ENCODE assay signal across 16 mouse cellular contexts in genomic region chr15:8623879-8624278, GRCm38 (mm10).
DNase-seq lines count a peak whose midpoint lies in the region; ATAC-seq and TF ChIP-seq lines count a peak whose summit lies in the region.
"Had no signal": no experiment of that assay in that cellular context is flagged by ENCODE, and none has a peak within 500 bp of the region (broad histone marks: within the 10 kb centered on the region; RNA-seq: fewer than 3 reads in every experiment).

No protein-coding gene starts in this region.

- H3K9me3 ChIP-seq in intestine, postnatal 0 days (ENCODE audit: control insufficient read depth): no peaks in the 10 kb centered on the region
- H3K9me3 ChIP-seq in intestine, embryonic 15.5 days: no peaks in the 10 kb centered on the region
- no peaks in the 10 kb centered on the region for H3K9me3 ChIP-seq in stomach, postnatal 0 days (ENCODE audit: control insufficient read depth, low read length)
- H3K9me3 ChIP-seq: limb, embryonic 12.5 days had no signal

- DNase-seq in thymus, postnatal 14 days: peak; percentile 13
- DNase-seq in thymus, adult 18-20 months: no peak
- DNase-seq in R1 (ENCODE audit: low read depth, low spot score): peak; percentile 37
- DNase-seq in stomach, postnatal 0 days (ENCODE audit: low spot score): no peak
- DNase-seq in kidney, postnatal 10 days: no peak
- no peak for DNase-seq in adrenal gland, adult 2 months
- DNase-seq: adrenal gland, postnatal 25 days; cerebellum, adult 9-10 months; gastrocnemius, postnatal 10 days; lung, postnatal 4 days; spleen, adult 18-20 months; thymus, adult 2 months had no signal

- TF ChIP-seq CTCF in intestine, postnatal 0 days (IDR thresholded peaks at IDR 0.05; ENCODE audit: low read depth): peak; percentile 56
- peak; percentile 65 for TF ChIP-seq CTCF in stomach, postnatal 0 days (IDR thresholded peaks at IDR 0.05; ENCODE audit: low read depth)

- ATAC-seq in intestine, postnatal 0 days: no peak
- no peak for ATAC-seq in intestine, embryonic 15.5 days
- no peak for ATAC-seq in stomach, postnatal 0 days (ENCODE audit: low FRiP score, low TSS enrichment)

- H3K27me3 ChIP-seq in intestine, postnatal 0 days (replicated peaks; ENCODE audit: control insufficient read depth, insufficient read depth, low read length): no peaks in the 10 kb centered on the region
- H3K27me3 ChIP-seq in intestine, embryonic 15.5 days (replicated peaks): no peaks in the 10 kb centered on the region
- H3K27me3 ChIP-seq in stomach, postnatal 0 days (ENCODE audit: control insufficient read depth, insufficient read depth, low read length): no peaks in the 10 kb centered on the region

- H3K4me3 ChIP-seq in intestine, postnatal 0 days (ENCODE audit: low read depth, low read length): no peak overlapping the region
- H3K4me3 ChIP-seq in intestine, embryonic 15.5 days (replicated peaks): no peak overlapping the region
- H3K4me3 ChIP-seq in stomach, postnatal 0 days (ENCODE audit: low read depth, low read length): no peak overlapping the region
- H3K4me3 ChIP-seq: erythroblast, embryonic 14.5 days; limb, embryonic 12.5 days had no signal

- H3K9ac ChIP-seq in intestine, postnatal 0 days (ENCODE audit: low read depth, low read length): no peak overlapping the region
- H3K9ac ChIP-seq in intestine, embryonic 15.5 days: no peak overlapping the region
- H3K9ac ChIP-seq in stomach, postnatal 0 days (ENCODE audit: low read length): no peak overlapping the region
- H3K9ac ChIP-seq: limb, embryonic 12.5 days had no signal

- no peak overlapping the region for H3K27ac ChIP-seq in intestine, postnatal 0 days (ENCODE audit: low read depth, low read length)
- no peak overlapping the region for H3K27ac ChIP-seq in intestine, embryonic 15.5 days
- H3K27ac ChIP-seq in stomach, postnatal 0 days (replicated peaks): no peak overlapping the region
- H3K27ac ChIP-seq: limb, embryonic 12.5 days had no signal

- H3K4me1 ChIP-seq in intestine, postnatal 0 days (replicated peaks; ENCODE audit: control insufficient read depth, insufficient read depth, low read length): no peaks in the 10 kb centered on the region
- H3K4me1 ChIP-seq in intestine, embryonic 15.5 days (replicated peaks): no peaks in the 10 kb centered on the region; the same call in 1 of the 2 replicates
- no peaks in the 10 kb centered on the region for H3K4me1 ChIP-seq in stomach, postnatal 0 days (replicated peaks; ENCODE audit: control insufficient read depth, insufficient read depth)

- no peaks in the 10 kb centered on the region for H3K36me3 ChIP-seq in intestine, postnatal 0 days (ENCODE audit: control insufficient read depth, insufficient read depth)
- no peaks in the 10 kb centered on the region for H3K36me3 ChIP-seq in intestine, embryonic 15.5 days
- H3K36me3 ChIP-seq in stomach, postnatal 0 days (ENCODE audit: control insufficient read depth, insufficient read depth, low read length): no peaks in the 10 kb centered on the region
- H3K36me3 ChIP-seq: limb, embryonic 12.5 days had no signal

- no peak overlapping the region for H3K4me2 ChIP-seq in intestine, postnatal 0 days (replicated peaks; ENCODE audit: low read depth)
- no peak overlapping the region for H3K4me2 ChIP-seq in intestine, embryonic 15.5 days (replicated peaks)
- H3K4me2 ChIP-seq in stomach, postnatal 0 days (replicated peaks; ENCODE audit: low read depth): no peak overlapping the region
- H3K4me2 ChIP-seq: limb, embryonic 12.5 days had no signal

- TF ChIP-seq EP300 in stomach, postnatal 0 days (optimal IDR thresholded peaks at IDR 0.05): no peak

Comparison
In these comparisons a context has a peak if more than half of its experiments do, and no peak if none do; other contexts are left out.
1. DNase-seq: peak in thymus, postnatal 14 days (single experiment) and R1 (single experiment); none in thymus, adult 18-20 months (0 of 2), stomach, postnatal 0 days (single experiment), kidney, postnatal 10 days (single experiment) and adrenal gland, adult 2 months (single experiment).